Mouse (Mus musculus): Measurements from ENCODE around the gene Fam114a2.
"Not testable (repeated sequence)": the region's sequence is repeated elsewhere in the genome, so short reads cannot be mapped to it uniquely, and the experiment has no call there.

Fam114a2 gene

GRCm38 (mm10) chr11:57518091-57518750 is at the start of gene Fam114a2, which contains the start of gene Mfap3:
Gene Fam114a2, minus strand, starts transcription at chr11:57518617.
Gene Mfap3, plus strand, starts transcription at chr11:57518664.
- DNase-seq (ENCODE audit: low read depth in 2 of 2, low spot score in 2 of 2): peak; percentile 90 to 95

- no peak for DNase-seq (ENCODE audit: low read depth in 2 of 2, low spot score in 2 of 2)
These were observed 47.9 kb upstream of the Fam114a2 start for GRCm38 (mm10) chr11:57566091-57567035.

GRCm38 (mm10) chr11:57564564-57564963 is 46.1 kb upstream of the Fam114a2 start:
- no peak for DNase-seq (ENCODE audit: low read depth in 2 of 2, low spot score in 2 of 2)

GRCm38 (mm10) chr11:57557936-57558335 is 39.5 kb upstream of the Fam114a2 start:
- DNase-seq (ENCODE audit: low read depth in 2 of 2, low spot score in 2 of 2): not testable (repeated sequence)

- no peak for DNase-seq (ENCODE audit: low read depth in 2 of 2, low spot score in 2 of 2)
These were observed 34.8 kb upstream of the Fam114a2 start for GRCm38 (mm10) chr11:57553015-57553780.

GRCm38 (mm10) chr11:57551016-57551415 is 32.6 kb upstream of the Fam114a2 start:
- no peak for DNase-seq (ENCODE audit: low read depth in 2 of 2, low spot score in 2 of 2)

GRCm38 (mm10) chr11:57550230-57550629 is 31.8 kb upstream of the Fam114a2 start:
- no peak for DNase-seq (ENCODE audit: low read depth in 2 of 2, low spot score in 2 of 2)

- peak; percentile 62 to 75 for DNase-seq (ENCODE audit: low read depth in 2 of 2, low spot score in 2 of 2)
These were observed 30.5 kb upstream of the Fam114a2 start for GRCm38 (mm10) chr11:57548618-57549550.

- DNase-seq (ENCODE audit: low read depth in 2 of 2, low spot score in 2 of 2): no peak
These were observed 22.3 kb upstream of the Fam114a2 start for GRCm38 (mm10) chr11:57540681-57541080.

- DNase-seq (ENCODE audit: low read depth in 2 of 2, low spot score in 2 of 2): no peak
These were observed 21.5 kb upstream of the Fam114a2 start for GRCm38 (mm10) chr11:57539841-57540418.

- DNase-seq (ENCODE audit: low read depth in 2 of 2, low spot score in 2 of 2): no peak
These were observed 17.5 kb upstream of the Fam114a2 start for GRCm38 (mm10) chr11:57535912-57536311.

GRCm38 (mm10) chr11:57532306-57532705 is 13.9 kb upstream of the Fam114a2 start:
- no peak for DNase-seq (ENCODE audit: low read depth in 2 of 2, low spot score in 2 of 2)

- DNase-seq (ENCODE audit: low read depth in 2 of 2, low spot score in 2 of 2): no peak
These were observed 13.0 kb upstream of the Fam114a2 start for GRCm38 (mm10) chr11:57531300-57531950.

GRCm38 (mm10) chr11:57529111-57529510 is 10.7 kb upstream of the Fam114a2 start:
- DNase-seq (ENCODE audit: low read depth in 2 of 2, low spot score in 2 of 2): no peak

GRCm38 (mm10) chr11:57527506-57527905 is 9.1 kb upstream of the Fam114a2 start:
- DNase-seq (ENCODE audit: low read depth in 2 of 2, low spot score in 2 of 2): no peak

- no peak for DNase-seq (ENCODE audit: low read depth in 2 of 2, low spot score in 2 of 2)
These were observed 7.5 kb upstream of the Fam114a2 start for GRCm38 (mm10) chr11:57525900-57526299.

- DNase-seq (ENCODE audit: low read depth in 2 of 2, low spot score in 2 of 2): no peak
These were observed 6.2 kb upstream of the Fam114a2 start for GRCm38 (mm10) chr11:57524597-57524996.

GRCm38 (mm10) chr11:57523418-57523817 is 5.0 kb upstream of the Fam114a2 start:
- DNase-seq (ENCODE audit: low read depth in 2 of 2, low spot score in 2 of 2): no peak

GRCm38 (mm10) chr11:57522046-57522445 is 3.6 kb upstream of the Fam114a2 start:
- DNase-seq (ENCODE audit: low read depth in 2 of 2, low spot score in 2 of 2): no peak

Data from CD8-positive naive resting alpha-beta T cell, adult 2 months (primary cell).